Mouse (Mus musculus) lung, adult 18-20 months (tissue): ENCODE results near the gene Josd1.
A peak's percentile ranks its signal among the peaks of the same experiment; 100 is the strongest.

Source experiments
- DNase-seq, 2 experiments: peaks; one replicate each; pipeline ENCODE4 v3.0.0; 2022; ENCODE audit warnings: mixed read lengths in 2 of 2

The Josd1 gene

GRCm38 (mm10) chr15:79657837-79658530, 29.7 kb downstream of the Josd1 start:
- peak; percentile 85 to 90 for DNase-seq

DNA sequence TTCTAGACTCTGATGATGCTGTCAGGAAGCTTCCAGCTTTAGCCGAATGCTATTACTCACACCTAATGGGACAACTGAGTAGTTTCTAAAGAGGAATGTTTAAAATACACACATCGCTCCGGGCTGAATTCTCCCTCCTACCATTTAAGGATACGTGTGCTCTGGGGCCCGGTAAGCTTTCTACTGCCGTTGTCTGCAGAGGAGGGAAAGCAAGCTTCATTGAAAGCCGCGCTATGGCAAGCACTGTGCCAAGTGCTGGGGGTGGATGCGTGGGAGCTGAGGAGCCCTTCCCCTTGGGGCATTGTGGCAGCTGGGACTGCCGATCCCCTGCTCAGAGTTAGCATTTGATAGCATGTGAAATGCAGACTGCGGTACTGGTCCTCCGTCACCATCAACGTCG, 31.3 kb downstream of the Josd1 start:
- DNase-seq = no peak

DNA sequence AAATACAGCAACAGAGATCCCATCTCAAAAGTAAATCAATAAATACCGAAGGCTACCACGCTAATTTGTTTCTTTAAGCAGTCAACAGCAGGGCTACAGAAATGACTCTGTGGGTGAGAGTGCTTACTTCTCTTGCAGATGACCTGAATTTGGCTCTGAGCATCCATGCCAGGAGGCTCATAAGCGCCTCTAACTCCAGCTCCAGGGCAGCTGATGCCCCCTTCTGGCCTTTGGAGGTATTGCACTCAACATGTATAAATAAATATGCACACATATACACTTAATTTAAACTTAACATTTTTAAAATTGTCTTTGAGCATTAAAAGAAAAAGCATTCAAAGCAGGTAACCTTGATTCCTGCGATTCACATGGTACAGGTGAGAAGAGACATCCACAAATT, 36.2 kb downstream of the Josd1 start:
- DNase-seq = no peak

GRCm38 (mm10) chr15:79650569-79650968, 37.1 kb downstream of the Josd1 start:
- peak; percentile 32 to 34 for DNase-seq

DNA sequence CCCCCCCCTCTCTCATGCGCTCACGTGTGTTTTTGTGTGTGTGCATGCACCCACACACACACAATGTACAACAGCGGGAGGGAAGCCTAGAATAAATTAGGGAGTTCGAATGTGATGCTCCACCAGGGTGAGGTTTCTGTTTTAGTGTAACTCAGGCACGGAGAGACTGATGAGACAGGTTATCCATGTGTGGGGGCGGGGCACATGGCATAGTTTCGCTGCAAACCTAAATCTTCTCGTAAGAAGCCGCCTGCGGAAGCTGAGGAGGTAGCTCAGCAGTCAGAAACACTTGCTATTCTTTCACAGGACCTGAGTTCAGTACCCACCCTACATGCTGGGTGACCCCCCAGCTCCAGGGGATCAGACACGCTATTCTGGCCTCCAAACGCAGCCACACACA, 39.6 kb downstream of the Josd1 start:
- DNase-seq = no peak

GRCm38 (mm10) chr15:79645483-79645882, 42.2 kb downstream of the Josd1 start:
- no peak for DNase-seq

DNA sequence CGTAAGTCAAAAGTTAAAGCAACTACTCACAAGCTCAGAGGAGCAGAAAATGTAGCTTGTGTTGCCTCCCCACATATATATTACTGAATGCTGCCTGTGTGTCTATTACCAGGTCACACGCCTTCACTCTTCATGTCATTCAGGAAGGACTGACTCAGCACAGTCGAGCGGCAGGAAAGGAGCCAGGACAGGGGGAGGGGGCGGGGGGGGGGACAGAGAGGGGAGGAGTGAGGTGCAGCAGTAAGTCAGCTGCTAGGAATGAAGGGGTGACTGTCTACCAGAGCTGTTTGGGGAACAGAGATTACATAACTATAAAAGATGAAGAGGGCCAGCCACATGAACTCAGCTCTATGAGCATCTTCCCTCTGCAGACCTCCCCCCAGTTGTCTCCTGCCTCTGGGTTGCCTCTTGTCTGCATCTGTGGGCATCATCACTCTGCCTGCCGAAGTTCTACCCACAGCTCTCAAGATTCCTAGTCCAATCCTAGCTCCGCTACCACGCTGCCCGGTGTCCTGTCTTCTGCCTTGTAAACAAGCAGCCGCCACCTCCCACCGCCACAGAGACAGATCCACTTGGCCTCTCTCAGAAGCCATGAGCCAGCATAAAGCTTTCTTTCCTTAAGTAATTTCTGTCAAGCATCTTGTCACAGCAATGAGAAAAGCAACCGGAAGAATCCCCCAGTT, 46.4 kb downstream of the Josd1 start:
- no peak for DNase-seq

- no peak for DNase-seq
Measured at GRCm38 (mm10) chr15:79630471-79630870, 57.2 kb downstream of the Josd1 start.
